Mouse (Mus musculus): ENCODE measurements around the gene Fam168b. TPM values are rescaled to one million over a fixed set of nuclear protein-coding genes. Genes with fewer than 3 reads are reported as not detected.

Gene Fam168b
- polyA plus RNA-seq (2017; shearing (Covaris generic)): 109 TPM

GRCm38 (mm10) chr1:34842887-34843618, at the start of gene Fam168b:
Gene Fam168b (minus strand): TSS chr1:34843065.

GRCm38 (mm10) chr1:34849745-34850342, 7.0 kb upstream of the Fam168b start, which contains the start of gene Plekhb2:
Gene Plekhb2 (plus strand): TSS chr1:34849976.

Other genes starting within 250 kb of the Fam168b start
- gene Plekhb2, start 6.9 kb upstream of the Fam168b start, polyA plus RNA-seq (2017; shearing (Covaris generic)): 122 TPM

Data from effector memory CD4-positive, alpha-beta T cell, adult 7 months (primary cell).